Mouse (Mus musculus) heart, adult 11 months (tissue): ENCODE measurements at regions not wholly inside any gene's neighbourhood (a gene's known extent, or its start where the extent isn't known, plus 50 kb on each side); places are given as distances from the start of the nearest gene placed in this dataset.

ENCODE experiments used
- DNase-seq: peaks from one replicate; pipeline ENCODE4 v3.0.0; 2022

DNA sequence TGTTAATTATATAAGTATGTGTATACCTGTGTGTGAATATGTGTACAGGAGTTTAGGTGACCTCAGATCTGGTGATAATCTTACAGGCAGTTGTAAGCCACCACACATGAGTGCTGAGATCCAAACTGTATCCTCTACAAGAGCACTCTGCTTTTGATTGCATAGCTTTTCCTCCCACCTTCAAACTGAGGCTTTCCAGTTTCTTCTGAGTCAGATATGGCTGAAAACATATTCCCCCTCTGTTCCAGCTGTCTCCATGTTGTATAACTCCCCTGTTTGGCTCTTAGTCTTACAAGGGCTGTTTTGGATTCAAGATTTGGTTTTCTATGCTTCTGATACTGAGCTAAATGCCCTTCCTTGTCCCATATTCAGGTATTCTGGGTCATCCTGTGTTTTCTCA, 232.7 kb downstream of the Sis start:
- DNase-seq: no peak

DNA sequence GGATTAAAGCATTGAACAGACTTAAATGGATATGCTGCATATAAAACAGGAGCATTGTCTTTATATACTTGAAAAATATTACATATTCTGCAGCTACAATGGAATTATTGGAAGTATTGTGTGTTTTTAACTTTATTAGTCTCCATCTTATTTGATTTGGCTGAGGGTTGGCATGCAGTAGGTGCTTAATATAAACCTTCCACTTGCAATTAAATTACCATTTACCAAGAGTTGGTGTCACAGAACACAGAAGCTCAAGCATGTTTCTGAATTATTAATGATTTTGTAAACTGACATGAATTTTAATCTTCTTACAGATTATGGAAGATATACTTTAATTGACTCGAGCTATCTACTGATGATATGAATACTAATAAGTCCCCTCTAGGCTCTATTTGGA, 240.3 kb downstream of the Sis start:
- no peak for DNase-seq

DNA sequence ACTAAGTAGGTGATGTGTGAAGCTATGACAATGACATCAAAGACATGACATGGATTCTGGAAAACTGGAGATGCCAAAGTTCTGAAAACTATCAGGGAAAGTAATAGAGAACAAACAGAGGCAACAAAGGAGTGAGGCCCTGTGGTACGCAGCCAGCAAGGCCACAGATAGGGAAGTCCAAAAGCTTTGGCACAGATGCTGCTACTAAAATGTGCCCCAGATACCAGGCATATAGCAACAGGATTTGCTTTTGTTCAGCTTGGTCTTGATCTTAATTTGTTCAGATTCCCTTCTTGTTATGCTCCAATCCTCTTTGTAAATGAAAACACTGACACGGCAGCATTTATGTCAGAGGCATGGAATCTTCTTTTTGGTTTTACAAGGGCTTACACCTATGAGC, 253.9 kb downstream of the Sis start:
- peak; percentile 29 for DNase-seq

DNA sequence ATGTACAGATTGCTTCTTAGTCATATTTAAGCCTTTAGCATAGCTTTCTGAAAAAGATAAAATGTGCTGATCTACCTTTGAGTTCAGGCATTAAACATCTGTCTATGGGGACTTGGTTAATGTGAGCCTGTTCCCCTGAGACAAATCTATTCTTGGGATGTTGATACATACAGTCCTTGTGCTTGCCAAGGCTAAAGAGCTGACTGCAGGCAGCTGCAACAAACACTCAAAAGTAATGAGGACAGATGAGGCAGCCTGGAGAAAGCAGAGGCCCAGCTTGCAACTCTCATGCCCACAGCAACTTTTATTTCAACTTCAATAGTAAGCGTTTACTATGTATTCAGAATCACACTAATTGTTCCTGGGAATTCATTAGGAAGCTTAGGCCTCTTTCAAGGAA, 281.7 kb downstream of the Sis start:
- DNase-seq: no peak

DNA sequence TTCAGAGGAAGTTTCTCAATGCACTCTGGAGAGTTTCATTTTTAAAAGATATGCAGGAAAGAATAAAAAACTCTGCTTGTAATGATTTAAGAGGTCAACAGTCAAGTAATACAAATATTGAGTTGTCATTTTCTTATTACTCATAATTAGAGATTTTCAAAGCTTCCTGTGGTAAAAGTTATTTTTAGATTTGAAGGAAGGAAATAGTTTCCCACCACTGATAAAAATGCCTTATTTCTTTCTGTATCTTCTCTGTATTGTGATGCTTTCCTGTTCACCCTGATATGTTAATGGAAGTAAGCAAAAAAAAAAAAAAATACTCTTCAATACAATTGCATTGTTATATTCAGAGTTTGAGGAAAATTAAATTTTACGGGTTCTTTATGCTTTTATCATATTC, 308.5 kb downstream of the Sis start:
- DNase-seq: no peak

DNA sequence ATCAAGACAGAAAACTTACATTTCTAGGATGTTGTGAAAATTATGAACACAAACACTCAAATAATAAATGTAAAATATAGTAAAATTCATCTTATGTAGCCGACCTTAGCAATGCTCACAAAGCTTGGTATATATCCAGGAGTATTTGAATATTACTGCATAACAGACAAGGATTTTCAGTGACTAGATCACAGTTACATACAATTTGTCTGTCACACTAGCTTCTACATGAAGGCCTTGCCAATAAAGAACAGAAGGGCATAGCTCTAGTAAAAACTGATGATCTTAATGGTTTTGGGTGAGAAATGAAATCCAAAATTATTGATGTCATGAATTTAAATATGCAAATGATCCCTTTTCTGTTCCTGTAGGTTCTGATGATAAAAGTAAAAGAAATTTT, 337.6 kb downstream of the Sis start:
- no peak for DNase-seq

DNA sequence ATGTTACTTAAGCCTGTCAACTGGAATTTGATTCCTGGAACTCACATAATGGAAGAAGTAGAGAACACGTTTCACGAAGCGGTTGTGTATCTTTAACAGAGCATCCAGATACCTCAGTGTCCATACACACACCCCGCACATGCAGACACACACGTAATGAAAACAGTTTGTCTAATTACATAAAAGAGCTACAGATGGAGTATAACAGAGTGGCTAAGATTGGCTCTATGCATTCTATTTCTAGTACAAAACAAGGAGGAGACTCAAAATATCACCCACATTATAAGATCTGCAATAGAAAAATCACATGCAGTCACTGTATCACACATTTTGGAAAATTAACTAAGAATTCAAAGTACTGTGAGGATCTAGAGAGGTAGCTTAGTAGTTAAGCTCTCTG, 346.9 kb downstream of the Sis start:
- DNase-seq: no peak

DNA sequence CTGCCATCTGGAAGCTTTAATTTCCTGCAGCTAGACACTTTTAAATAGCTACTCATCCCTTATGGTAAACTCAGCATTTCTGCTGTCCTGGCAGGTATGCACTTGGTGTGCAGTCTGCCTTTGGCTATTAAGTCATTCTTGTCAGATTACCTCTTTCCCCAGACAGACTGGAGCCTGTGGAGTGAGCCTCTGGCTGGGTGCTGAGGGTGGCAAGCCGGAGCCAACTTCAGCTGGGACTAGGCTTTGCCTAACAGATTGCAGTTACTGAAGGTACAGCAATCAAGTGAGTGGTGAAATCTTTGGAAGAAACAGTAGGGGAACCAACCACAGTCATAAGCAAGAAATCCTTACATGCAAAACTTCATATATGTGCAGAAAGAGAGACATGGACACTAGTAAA, 347.8 kb downstream of the Sis start:
- peak; percentile 73 for DNase-seq

DNA sequence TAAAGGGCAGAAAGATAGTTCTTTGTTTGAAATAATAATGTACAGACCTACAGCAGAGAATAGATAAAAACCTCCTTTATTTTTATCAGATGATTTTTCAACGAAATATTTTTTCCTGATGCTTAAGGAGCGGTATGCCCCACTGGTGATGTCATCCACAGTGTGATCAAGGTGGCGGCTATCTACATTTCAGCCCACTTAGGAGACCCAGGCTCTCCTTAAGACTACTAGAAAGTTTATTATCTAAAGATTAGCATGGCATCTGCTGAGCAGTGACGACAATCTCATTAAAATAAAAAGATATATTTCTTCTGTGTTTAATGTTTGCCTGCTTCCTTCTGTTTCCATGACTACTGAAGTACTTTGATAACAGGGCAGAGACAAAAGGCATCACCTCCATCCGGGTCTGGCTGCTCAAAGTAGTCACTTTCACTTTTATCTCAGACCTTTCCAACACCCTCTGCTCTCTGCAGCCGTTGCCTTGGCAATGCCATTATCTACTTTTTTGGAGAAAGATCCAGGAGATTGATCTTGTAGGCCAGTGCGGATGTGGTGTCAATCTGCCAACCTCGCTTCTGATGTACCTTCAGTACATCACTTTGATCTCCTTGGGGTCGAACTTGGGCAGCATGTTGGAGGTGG, 363.8 kb downstream of the Sis start:
- no peak for DNase-seq
